Mouse (Mus musculus) MEL-GATA-1-ER (cell line): ENCODE data around the gene Srgap2.

ENCODE experiments used
- DNase-seq: peaks from one replicate; pipeline ENCODE4 v3.0.0-alpha.2; 2012; ENCODE audit warnings: low read depth; ENCODE audit errors: extremely low read depth

The Srgap2 gene

DNA sequence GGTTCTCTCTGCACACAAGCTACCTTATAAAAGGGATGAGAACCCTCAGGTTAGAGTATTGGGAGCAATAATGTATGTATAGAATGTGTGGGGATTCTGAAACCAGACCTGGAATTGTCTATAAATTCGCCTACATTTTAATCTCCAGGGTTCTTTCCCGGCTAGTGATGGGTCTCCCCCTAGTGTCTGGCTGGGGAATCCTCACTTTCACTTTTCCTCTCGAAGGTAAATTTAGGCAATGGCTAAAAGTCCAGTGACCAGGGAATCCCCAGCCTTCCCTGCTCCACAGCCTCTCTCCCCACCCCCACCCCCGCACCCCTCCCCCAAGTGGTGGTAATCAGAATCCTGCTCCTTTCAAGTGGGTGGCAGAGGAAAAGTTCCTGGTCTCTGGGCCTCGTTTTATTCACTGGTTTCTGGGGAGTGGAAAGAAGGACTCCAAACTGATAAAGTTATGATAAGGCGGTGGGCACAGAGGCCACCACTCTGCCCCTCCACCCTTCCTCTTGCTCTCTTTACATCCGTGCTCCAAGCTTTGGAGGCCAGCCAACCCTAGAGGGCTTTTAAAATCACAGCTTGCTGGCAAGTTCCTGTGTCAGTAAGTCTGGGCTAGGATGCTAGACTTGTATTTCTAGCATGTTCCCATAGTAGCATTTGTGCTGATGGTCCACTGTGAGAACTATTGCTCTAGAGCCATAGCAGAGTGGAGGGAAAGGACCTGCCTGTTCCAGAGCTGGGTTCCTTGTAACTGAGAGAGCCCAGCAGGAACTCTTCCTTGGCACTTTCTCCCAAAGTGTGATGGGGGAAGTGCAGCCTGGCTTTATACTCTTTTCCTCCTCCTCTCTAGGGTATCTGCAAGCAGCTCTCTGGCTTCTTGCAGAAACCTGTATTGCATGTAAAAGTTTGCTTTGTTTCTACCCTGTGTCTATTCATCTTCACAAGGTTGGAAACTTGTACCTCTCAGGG, 280.4 kb downstream of the Srgap2 start:
- DNase-seq: peak; percentile 43

DNA sequence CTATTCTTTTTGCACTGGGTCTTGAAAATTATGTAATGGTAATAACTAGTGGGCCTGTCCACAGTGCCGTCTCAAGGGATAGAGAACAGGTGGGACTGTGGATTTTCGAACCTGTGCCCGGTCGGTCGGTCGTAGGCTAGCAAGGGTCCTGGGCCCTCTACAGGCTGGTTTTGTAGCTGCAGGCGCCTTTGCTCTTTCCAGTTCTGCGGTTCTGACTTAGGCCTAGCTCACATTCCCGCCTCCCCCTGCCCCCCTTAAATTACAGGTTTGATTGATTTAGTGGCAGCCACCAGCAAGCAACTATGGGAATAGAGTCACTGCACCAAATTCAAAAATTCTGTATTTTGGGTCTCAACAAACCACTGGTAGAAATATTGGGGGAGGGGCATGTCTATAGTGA, 281.2 kb downstream of the Srgap2 start:
- DNase-seq: peak; percentile 41

GRCm38 (mm10) chr1:131245089-131245856, 281.9 kb downstream of the Srgap2 start, which contains the start of gene Rassf5:
Gene Rassf5 (minus strand): TSS chr1:131245258.
- peak; percentile 32 for DNase-seq

DNA sequence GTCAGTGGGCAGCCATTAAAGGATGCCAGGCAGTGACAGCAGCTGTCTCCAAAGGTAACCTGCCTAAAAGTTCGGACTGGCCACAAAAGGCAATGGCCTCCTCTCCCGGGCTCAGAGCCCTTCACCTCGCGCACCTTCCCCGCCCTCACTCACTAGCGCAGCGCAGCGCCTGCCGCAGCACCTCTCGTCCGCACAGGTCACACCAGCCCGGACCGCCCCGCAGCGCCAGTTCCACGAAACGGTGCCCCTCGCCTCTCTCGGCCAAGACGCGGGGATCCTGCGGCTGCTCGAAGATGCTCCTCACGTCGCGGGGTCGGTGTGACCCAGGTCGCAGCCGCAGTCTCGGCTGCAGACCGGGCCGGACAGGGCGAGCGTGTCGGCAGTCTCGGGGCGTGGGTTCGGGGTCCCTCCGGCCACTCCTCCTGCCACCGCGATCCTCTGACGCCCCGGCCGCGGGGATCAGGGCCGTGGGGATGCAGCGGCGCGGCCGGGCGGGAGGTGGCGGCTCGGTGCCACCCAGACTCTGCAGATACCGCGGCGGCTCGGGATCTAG, 282.5 kb downstream of the Srgap2 start:
- no peak for DNase-seq

GRCm38 (mm10) chr1:131242956-131243355, 284.2 kb downstream of the Srgap2 start:
- no peak for DNase-seq

DNA sequence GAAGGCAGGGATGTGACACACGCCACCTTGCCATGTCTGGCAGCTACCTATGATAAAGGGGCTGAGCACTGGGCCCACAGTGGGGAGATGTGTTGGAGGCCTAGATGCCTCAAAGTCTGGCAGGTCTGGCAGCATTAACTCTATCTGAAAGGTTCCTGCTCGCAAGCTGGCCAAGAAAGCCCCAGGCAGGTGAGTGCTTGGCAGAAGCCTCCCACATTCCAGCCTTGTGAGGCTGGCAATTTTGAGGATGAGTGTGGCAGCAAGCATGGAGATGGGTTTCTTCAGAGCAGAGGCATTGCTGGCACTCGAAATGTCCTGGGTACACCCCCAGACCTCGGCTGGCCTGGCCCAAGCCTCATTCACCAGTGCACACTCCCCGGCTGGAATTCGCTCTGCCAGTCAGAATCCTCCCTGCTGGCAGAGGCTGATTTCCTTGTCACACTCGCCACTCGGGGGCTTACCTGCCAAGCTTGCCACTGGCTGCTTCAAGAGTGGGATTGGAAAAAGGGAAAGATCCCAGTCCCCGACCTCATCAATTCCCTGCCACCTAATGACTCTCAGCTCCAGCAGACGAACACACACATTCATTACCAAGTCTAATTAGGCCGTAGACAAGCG, 287.5 kb downstream of the Srgap2 start:
- DNase-seq: no peak

DNA sequence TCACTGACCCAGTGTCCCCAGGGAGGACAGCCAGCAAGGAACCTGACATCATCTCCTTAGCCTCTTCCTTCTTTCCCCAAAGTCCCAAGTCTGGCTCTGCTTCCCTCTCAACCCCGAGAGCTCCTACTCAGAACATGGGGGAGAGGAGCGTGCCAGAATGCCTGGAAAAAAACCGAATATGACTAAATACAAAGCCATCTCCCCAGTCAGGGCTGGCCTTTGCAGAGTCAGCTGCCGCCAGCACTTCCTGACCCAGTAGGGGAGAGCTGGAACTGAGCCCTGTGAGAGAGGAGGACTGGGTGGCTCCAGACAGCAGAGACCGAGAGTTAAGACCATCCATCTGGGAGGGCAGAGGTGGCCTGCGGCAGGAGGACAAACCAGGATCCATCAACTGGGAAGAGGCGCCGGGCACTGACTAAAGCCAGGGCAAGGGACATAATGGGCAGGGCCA, 288.2 kb downstream of the Srgap2 start:
- no peak for DNase-seq

DNA sequence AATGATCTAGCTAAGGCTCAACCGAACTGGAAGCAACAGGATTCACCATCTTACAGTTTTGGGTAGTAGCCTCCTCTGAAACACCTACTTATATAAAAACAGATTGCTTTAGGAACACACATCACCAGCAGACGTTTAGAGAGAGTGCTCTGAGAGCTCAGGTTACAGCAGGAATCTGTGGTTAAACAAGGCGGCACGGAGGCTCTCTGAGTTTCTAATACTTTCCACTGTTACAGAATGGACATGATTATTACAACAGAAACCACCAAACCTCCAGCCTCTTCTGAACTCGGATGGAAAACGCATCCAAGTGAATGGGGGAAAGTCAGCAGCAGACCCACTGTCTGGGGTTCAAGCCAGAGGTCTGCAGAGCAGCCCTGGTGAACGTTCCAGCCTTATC, 291.1 kb downstream of the Srgap2 start:
- no peak for DNase-seq
